Mouse (Mus musculus) heart, embryonic 16.5 days (tissue): ENCODE results near the gene Fam171a2. TPM values are rescaled to one million over a fixed set of nuclear protein-coding genes. Genes with fewer than 3 reads are reported as not detected.

Experiments used
- ATAC-seq: fragments of 200-750 bp; cut with Nextera tagmentation; replicated peaks from 2 replicates; pipeline ENCODE4 v1.8.0; 2017; ENCODE audit warnings: moderate number of reproducible peaks; ENCODE audit not compliant: insufficient read depth, low FRiP score; ENCODE audit errors: extremely low read depth
- H3K27ac ChIP-seq: fragments of 300-500 bp; sonication (generic); 2 replicates; pipeline ENCODE4 v1.5.1; 2014; ENCODE audit warnings: mild to moderate bottlenecking, low read length, control low read depth, moderate library complexity
- H3K27me3 ChIP-seq: fragments of 300-500 bp; sonication (generic); 2 replicates; pipeline ENCODE4 v1.6.1; 2014; ENCODE audit warnings: low read length, mixed read lengths; ENCODE audit not compliant: control insufficient read depth, insufficient read depth
- H3K36me3 ChIP-seq: fragments of 300-500 bp; sonication (generic); 2 replicates; pipeline ENCODE4 v1.6.1; 2014; ENCODE audit not compliant: control insufficient read depth, insufficient read depth
- H3K4me1 ChIP-seq: fragments of 300-500 bp; sonication (generic); 2 replicates; pipeline ENCODE4 v1.6.1; 2014; ENCODE audit warnings: low read length, mixed read lengths; ENCODE audit not compliant: control insufficient read depth, insufficient read depth
- H3K4me2 ChIP-seq: fragments of 300-500 bp; sonication (generic); 2 replicates; pipeline ENCODE4 v1.6.1; 2014; ENCODE audit warnings: low read depth, mild to moderate bottlenecking, control low read depth, low read length
- H3K4me3 ChIP-seq: fragments of 300-500 bp; sonication (generic); 2 replicates; pipeline ENCODE4 v1.5.1; 2014; ENCODE audit warnings: mild to moderate bottlenecking, control low read depth, low read length
- H3K9ac ChIP-seq: fragments of 300-500 bp; sonication (generic); 2 replicates; pipeline ENCODE4 v1.6.1; 2014; ENCODE audit warnings: low read length, control low read depth
- H3K9me3 ChIP-seq: fragments of 300-500 bp; sonication (generic); replicated peaks from 2 replicates; pipeline ENCODE4 v1.6.1; 2016; ENCODE audit warnings: low read length; ENCODE audit not compliant: control insufficient read depth
- WGBS: fragments of 180-500 bp; shearing (Covaris S2); extraction: QIAGEN DNeasy Blood & Tissue Kit; methylation state at CpG from one replicate; pipeline ENCODE4 v1.1.7; 2014; 5-methylcytosine and 5-hydroxymethylcytosine counted together
- polyA plus RNA-seq: library from polyadenylated mRNA; unstranded; fragments of >200 nt; fragmentation: Nextera tagmentation; extraction: Ambion mirVana; gene quantifications from 2 replicates; pipeline ENCODE4 v1.2.1, GENCODE M21; 2015

Gene Fam171a2
- polyA plus RNA-seq, 1 experiment from 2014 or later: 3.9 TPM

GRCm38 (mm10) chr11:102481779-102482178 is 34.3 kb upstream of the Fam171a2 start:
- H3K36me3 ChIP-seq: peaks cover 41% of the 10 kb centered on the region
- no peaks in the 10 kb centered on the region for H3K9me3 ChIP-seq
- no peaks in the 10 kb centered on the region for H3K4me1 ChIP-seq
- no peak overlapping the region for H3K4me2 ChIP-seq
- 88% methylated on average over 10 of the region's 10 CpGs for WGBS
- no peak overlapping the region for H3K9ac ChIP-seq
- no peak overlapping the region for H3K27ac ChIP-seq
- no peaks in the 10 kb centered on the region for H3K27me3 ChIP-seq
- ATAC-seq: no peak
- no peak overlapping the region for H3K4me3 ChIP-seq

GRCm38 (mm10) chr11:102480897-102481296 is 33.4 kb upstream of the Fam171a2 start:
- H3K4me2 ChIP-seq: no peak overlapping the region
- H3K4me3 ChIP-seq: no peak overlapping the region
- H3K36me3 ChIP-seq: peaks cover 41% of the 10 kb centered on the region
- H3K27ac ChIP-seq: no peak overlapping the region
- ATAC-seq: no peak
- no peak overlapping the region for H3K9ac ChIP-seq
- WGBS: 91% methylated on average over 4 of the region's 4 CpGs
- H3K4me1 ChIP-seq: no peaks in the 10 kb centered on the region
- H3K9me3 ChIP-seq: no peaks in the 10 kb centered on the region
- no peaks in the 10 kb centered on the region for H3K27me3 ChIP-seq

- no peak overlapping the region for H3K9ac ChIP-seq
- 95% methylated on average over 15 of the region's 15 CpGs for WGBS
- no peaks in the 10 kb centered on the region for H3K9me3 ChIP-seq
- no peaks in the 10 kb centered on the region for H3K27me3 ChIP-seq
- no peaks in the 10 kb centered on the region for H3K4me1 ChIP-seq
- no peak overlapping the region for H3K4me2 ChIP-seq
- no peak overlapping the region for H3K27ac ChIP-seq
- H3K4me3 ChIP-seq: no peak overlapping the region
- H3K36me3 ChIP-seq: peaks cover 41% of the 10 kb centered on the region
- ATAC-seq: no peak
Observed at GRCm38 (mm10) chr11:102480111-102480510, 32.6 kb upstream of the Fam171a2 start.

- Histone ChIP-seq H3K27ac (no peak overlapping the region), H3K4me3 (no peak overlapping the region), H3K4me2 (no peak overlapping the region), H3K27me3 (no peaks in the 10 kb centered on the region), H3K9ac (no peak overlapping the region), H3K9me3 (no peaks in the 10 kb centered on the region), H3K4me1 (no peaks in the 10 kb centered on the region), H3K36me3 (peaks cover 38% of the 10 kb centered on the region)
- ATAC-seq: no peak
- WGBS: 95% methylated on average over 23 of the region's 23 CpGs
Observed at GRCm38 (mm10) chr11:102479581-102479980, 32.1 kb upstream of the Fam171a2 start.

- 79% methylated on average over 3 of the region's 3 CpGs for WGBS
- no peak for ATAC-seq
Observed at GRCm38 (mm10) chr11:102478671-102479070, 31.2 kb upstream of the Fam171a2 start.

GRCm38 (mm10) chr11:102475027-102475426 is 27.5 kb upstream of the Fam171a2 start:
- no peaks in the 10 kb centered on the region for H3K4me1 ChIP-seq
- H3K27me3 ChIP-seq: no peaks in the 10 kb centered on the region
- ATAC-seq: no peak
- 89% methylated on average over 3 of the region's 3 CpGs for WGBS
- H3K9me3 ChIP-seq: no peaks in the 10 kb centered on the region
- peaks cover 17% of the 10 kb centered on the region for H3K36me3 ChIP-seq
- no peak overlapping the region for H3K4me3 ChIP-seq
- no peak overlapping the region for H3K9ac ChIP-seq
- H3K4me2 ChIP-seq: no peak overlapping the region
- H3K27ac ChIP-seq: no peak overlapping the region

More at GRCm38 (mm10) chr11:102478671-102479070, 31.2 kb upstream of the Fam171a2 start:
- Histone ChIP-seq H3K9me3 (no peaks in the 10 kb centered on the region), H3K27me3 (no peaks in the 10 kb centered on the region), H3K4me3 (no peak overlapping the region), H3K36me3 (peaks cover 37% of the 10 kb centered on the region), H3K4me2 (no peak overlapping the region), H3K27ac (no peak overlapping the region), H3K4me1 (no peaks in the 10 kb centered on the region), H3K9ac (no peak overlapping the region)

GRCm38 (mm10) chr11:102469648-102470357 is 22.3 kb upstream of the Fam171a2 start, which contains the start of gene Itga2b:
Gene Itga2b (minus strand): TSS chr11:102470122.
- 0 out of 2 replicates have a peak, but pooled peaks cover 2% of the 10 kb centered on the region for H3K36me3 ChIP-seq
- peaks cover 16% of the 10 kb centered on the region for H3K4me1 ChIP-seq
- no peak within 1 kb of the TSS for H3K4me2 ChIP-seq
- H3K27me3 ChIP-seq: no peaks in the 10 kb centered on the region
- no peak for ATAC-seq
- no peak within 1 kb of the TSS for H3K9ac ChIP-seq
- H3K9me3 ChIP-seq: no peaks in the 10 kb centered on the region
- no peak within 1 kb of the TSS for H3K4me3 ChIP-seq
- no peak within 1 kb of the TSS for H3K27ac ChIP-seq
- WGBS: 34% methylated on average over 11 of the region's 11 CpGs

- WGBS: under 1% methylated on average over 37 of the region's 37 CpGs
- Histone ChIP-seq H3K36me3 (no peaks in the 10 kb centered on the region), H3K27me3 (no peaks in the 10 kb centered on the region), H3K9me3 (no peaks in the 10 kb centered on the region), H3K4me2 (peak overlapping the region; percentile 88), H3K27ac (peak overlapping the region; percentile 81), H3K9ac (peak overlapping the region; percentile 67), H3K4me3 (peak overlapping the region; percentile 53), H3K4me1 (peaks cover 16% of the 10 kb centered on the region)
- ATAC-seq: peak; percentile 96
Observed at GRCm38 (mm10) chr11:102467041-102467631, 19.7 kb upstream of the Fam171a2 start.

GRCm38 (mm10) chr11:102465713-102466436 is 18.4 kb upstream of the Fam171a2 start:
- peaks cover 16% of the 10 kb centered on the region for H3K4me1 ChIP-seq
- no peaks in the 10 kb centered on the region for H3K36me3 ChIP-seq
- ATAC-seq: no peak
- peak overlapping the region; percentile 34 for H3K4me2 ChIP-seq
- peak overlapping the region; percentile 59; the same call in 1 of the 2 replicates for H3K27ac ChIP-seq
- no peaks in the 10 kb centered on the region for H3K9me3 ChIP-seq
- no peak overlapping the region for H3K4me3 ChIP-seq
- H3K9ac ChIP-seq: peak overlapping the region; percentile 7; the same call in 1 of the 2 replicates
- H3K27me3 ChIP-seq: no peaks in the 10 kb centered on the region
- 24% methylated on average over 26 of the region's 26 CpGs for WGBS
